In genomic region chr11:19024496-19025265, GRCm38 (mm10) we compare ENCODE assay signal across 8 mouse cellular contexts. TPM values are rescaled to one million over a fixed set of nuclear protein-coding genes. Genes with fewer than 3 reads are reported as not detected.
A peak's percentile ranks its signal among the peaks of the same experiment; 100 is the strongest.
DNase-seq lines count a peak whose midpoint lies in the region; ATAC-seq and TF ChIP-seq lines count a peak whose summit lies in the region.

No protein-coding gene starts in this region.

- H3K9ac ChIP-seq in hindbrain, embryonic 14.5 days: no peak overlapping the region
- H3K9ac ChIP-seq in hindbrain, embryonic 13.5 days: no peak overlapping the region
- no peak overlapping the region for H3K9ac ChIP-seq in MEL (ENCODE audit: control insufficient read depth, low read depth, low read length, poor library complexity, severe bottlenecking)

- no peak overlapping the region for H3K4me3 ChIP-seq in hindbrain, embryonic 14.5 days (replicated peaks; ENCODE audit: low read length)
- H3K4me3 ChIP-seq in hindbrain, embryonic 13.5 days: no peak overlapping the region
- no peak overlapping the region for H3K4me3 ChIP-seq in MEL (ENCODE audit: control insufficient read depth in 1 of 2, insufficient read depth in 1 of 2, low read depth in 2 of 2, low read length in 2 of 2)
- H3K4me3 ChIP-seq in forebrain, embryonic 10.5 days: no peak overlapping the region

- ATAC-seq in hindbrain, embryonic 14.5 days (ENCODE audit: low FRiP score): no peak
- no peak for ATAC-seq in hindbrain, embryonic 13.5 days (ENCODE audit: low FRiP score)

- H3K79me2 ChIP-seq in MEL (ENCODE audit: control insufficient read depth, insufficient read depth, low read length, poor library complexity): peaks cover under 1% of the 10 kb centered on the region; the same call in 1 of the 2 replicates

- H3K27me3 ChIP-seq in hindbrain, embryonic 14.5 days (ENCODE audit: control insufficient read depth, insufficient read depth, low read length): no peaks in the 10 kb centered on the region
- H3K27me3 ChIP-seq in hindbrain, embryonic 13.5 days: no peaks in the 10 kb centered on the region
- H3K27me3 ChIP-seq in MEL (ENCODE audit: control insufficient read depth in 1 of 2, insufficient read depth in 2 of 2, low read length in 2 of 2): no peaks in the 10 kb centered on the region; a peak in 2 of 4 replicates
- peaks cover 87% of the 10 kb centered on the region for H3K27me3 ChIP-seq in forebrain, embryonic 10.5 days (ENCODE audit: poor library complexity, severe bottlenecking)

- WGBS in hindbrain, embryonic 14.5 days: 39% methylated on average over 8 of the region's 8 CpGs
- WGBS in hindbrain, embryonic 13.5 days: 37% methylated on average over 8 of the region's 8 CpGs
- 32% methylated on average over 8 of the region's 8 CpGs for WGBS in forebrain, embryonic 10.5 days

- peak; percentile 79 for DNase-seq in hindbrain, embryonic 14.5 days (ENCODE audit: low spot score)
- DNase-seq in 3T3-L1 (ENCODE audit: low read depth, low spot score) (peak; percentile 88), MEL (ENCODE audit: low read depth, low spot score) (peak; percentile 82)
- DNase-seq in fibroblast of lung, adult 2 months (ENCODE audit: low read depth): peak; percentile 48
- no peak for DNase-seq in ovary, postnatal 36 days (ENCODE audit: low spot score)
- DNase-seq in left cerebral cortex, adult 9 months (ENCODE audit: low spot score in 2 of 2): no peak
- no peak for DNase-seq in forebrain, embryonic 10.5 days (ENCODE audit: extremely low spot score, low spot score)

- no peak overlapping the region for H3K27ac ChIP-seq in hindbrain, embryonic 14.5 days
- H3K27ac ChIP-seq in hindbrain, embryonic 13.5 days: no peak overlapping the region
- H3K27ac ChIP-seq in MEL (ENCODE audit: control insufficient read depth, low read depth, low read length): no peak overlapping the region
- no peak overlapping the region for H3K27ac ChIP-seq in forebrain, embryonic 10.5 days

- H3K9me3 ChIP-seq in hindbrain, embryonic 14.5 days (ENCODE audit: control insufficient read depth, low read length): no peaks in the 10 kb centered on the region
- no peaks in the 10 kb centered on the region for H3K9me3 ChIP-seq in hindbrain, embryonic 13.5 days
- H3K9me3 ChIP-seq in MEL (replicated peaks; ENCODE audit: insufficient read depth, low read length): no peaks in the 10 kb centered on the region
- H3K9me3 ChIP-seq in forebrain, embryonic 10.5 days: no peaks in the 10 kb centered on the region

- peak; percentile 42 to 81 (median 61) for TF ChIP-seq CTCF in MEL (IDR thresholded peaks at IDR 0.05 in 2 of 3, conservative IDR thresholded peaks at IDR 0.05 in 1 of 3; ENCODE audit: control insufficient read depth in 1 of 3, insufficient read depth in 1 of 3, low read depth in 2 of 3, low read length in 3 of 3, poor library complexity in 1 of 3, severe bottlenecking in 1 of 3)

- no peak for TF ChIP-seq EP300 in MEL (IDR thresholded peaks at IDR 0.05; ENCODE audit: low read depth in 1 of 2, low read length in 2 of 2)

- H3K4me2 ChIP-seq in hindbrain, embryonic 14.5 days (replicated peaks): no peak overlapping the region
- no peak overlapping the region for H3K4me2 ChIP-seq in hindbrain, embryonic 13.5 days

- TF ChIP-seq RAD21 in MEL (IDR thresholded peaks at IDR 0.05; ENCODE audit: low read depth, low read length): peak; percentile 85

- no peaks in the 10 kb centered on the region for H3K36me3 ChIP-seq in hindbrain, embryonic 14.5 days (replicated peaks; ENCODE audit: control insufficient read depth, insufficient read depth)
- no peaks in the 10 kb centered on the region for H3K36me3 ChIP-seq in hindbrain, embryonic 13.5 days
- peaks cover 0 to 5% of the 10 kb centered on the region in 2 experiments; a peak in 1 of 4 replicates for H3K36me3 ChIP-seq in MEL (ENCODE audit: control insufficient read depth in 1 of 2, insufficient read depth in 2 of 2, low read length in 2 of 2)
- no peaks in the 10 kb centered on the region for H3K36me3 ChIP-seq in forebrain, embryonic 10.5 days (replicated peaks)

- H3K4me1 ChIP-seq in hindbrain, embryonic 14.5 days (replicated peaks; ENCODE audit: control insufficient read depth, insufficient read depth, low read length): peaks cover 21% of the 10 kb centered on the region
- H3K4me1 ChIP-seq in hindbrain, embryonic 13.5 days (replicated peaks): peaks cover 47% of the 10 kb centered on the region
- H3K4me1 ChIP-seq in MEL (ENCODE audit: control insufficient read depth in 1 of 2, insufficient read depth in 2 of 2, low read length in 2 of 2): no peaks in the 10 kb centered on the region
- peaks cover 53% of the 10 kb centered on the region for H3K4me1 ChIP-seq in forebrain, embryonic 10.5 days

- no peak for TF ChIP-seq POLR2A in MEL (IDR thresholded peaks at IDR 0.05; ENCODE audit: control insufficient read depth in 1 of 2, insufficient read depth in 1 of 2, low read depth in 1 of 2, low read length in 2 of 2, poor library complexity in 1 of 2)

TF ChIP-seq in MEL, 35 proteins besides CTCF, POLR2A, EP300 and RAD21:
- TF ChIP-seq ZC3H11A (IDR thresholded peaks at IDR 0.05; ENCODE audit: low read depth, low read length) (peak; percentile 99), MAX (IDR thresholded peaks at IDR 0.05; ENCODE audit: low read length) (no peak), USF1 (IDR thresholded peaks at IDR 0.05; ENCODE audit: low read depth, low read length) (no peak), GATA1 (IDR thresholded peaks at IDR 0.05; ENCODE audit: low read depth, low read length) (no peak), E2F4 (IDR thresholded peaks at IDR 0.05; ENCODE audit: borderline replicate concordance, low read depth, low read length) (no peak), SMC3 (IDR thresholded peaks at IDR 0.05; ENCODE audit: low read depth, low read length) (peak; percentile 96), MYB (IDR thresholded peaks at IDR 0.05; ENCODE audit: low read depth, low read length) (no peak), CHD2 (IDR thresholded peaks at IDR 0.05; ENCODE audit: low read length) (no peak; the same call in 1 of the 2 replicates), SIN3A (IDR thresholded peaks at IDR 0.05; ENCODE audit: low read length) (peak; percentile 41; the same call in 1 of the 2 replicates), ZMIZ1 (IDR thresholded peaks at IDR 0.05; ENCODE audit: low read depth, low read length) (no peak), TCF12 (IDR thresholded peaks at IDR 0.05; ENCODE audit: low read depth, low read length) (no peak), HCFC1 (IDR thresholded peaks at IDR 0.05; ENCODE audit: low read depth, low read length) (no peak), GABPA (IDR thresholded peaks at IDR 0.05; ENCODE audit: low read depth, low read length) (no peak), POLR2AphosphoS2 (IDR thresholded peaks at IDR 0.05; ENCODE audit: low read length) (no peak), MAZ (IDR thresholded peaks at IDR 0.05; ENCODE audit: low read depth, low read length) (no peak), RCOR1 (IDR thresholded peaks at IDR 0.05; ENCODE audit: low read depth, low read length) (no peak), ZNF384 (IDR thresholded peaks at IDR 0.05; ENCODE audit: low read depth, low read length) (0 out of 2 replicates have a peak, but pooled peaks have one; percentile 60), ZKSCAN1 (IDR thresholded peaks at IDR 0.05; ENCODE audit: low read depth, low read length) (no peak), CHD1 (IDR thresholded peaks at IDR 0.05; ENCODE audit: low read depth, low read length) (no peak), UBTF (IDR thresholded peaks at IDR 0.05; ENCODE audit: borderline replicate concordance, insufficient read depth, low read depth, low read length) (no peak), USF2 (IDR thresholded peaks at IDR 0.05; ENCODE audit: borderline replicate concordance in 1 of 2, insufficient read depth in 1 of 2, low read depth in 1 of 2, low read length in 2 of 2) (no peak), MXI1 (IDR thresholded peaks at IDR 0.05; ENCODE audit: low read depth, low read length) (no peak), NELFE (IDR thresholded peaks at IDR 0.05; ENCODE audit: low read depth, low read length) (no peak), POLR2AphosphoS5 (IDR thresholded peaks at IDR 0.05; ENCODE audit: borderline replicate concordance, low read depth, low read length) (no peak), ETS1 (IDR thresholded peaks at IDR 0.05; ENCODE audit: low read depth, low read length) (no peak), TBP (IDR thresholded peaks at IDR 0.05; ENCODE audit: low read depth, low read length) (peak; percentile 42; the same call in 1 of the 2 replicates), BHLHE40 (IDR thresholded peaks at IDR 0.05; ENCODE audit: borderline replicate concordance, low read depth, low read length) (peak; percentile 60), JUND (IDR thresholded peaks at IDR 0.05; ENCODE audit: low read depth, low read length) (no peak), ELF1 (IDR thresholded peaks at IDR 0.05; ENCODE audit: low read depth, low read length) (no peak), NRF1 (IDR thresholded peaks at IDR 0.05; ENCODE audit: insufficient read depth, low read depth, low read length, poor library complexity, severe bottlenecking) (no peak), MEF2A (IDR thresholded peaks at IDR 0.05; ENCODE audit: extremely low read depth, insufficient replicate concordance, low read depth, low read length, poor library complexity, severe bottlenecking) (no peak), MYC (IDR thresholded peaks at IDR 0.05; ENCODE audit: low read depth, low read length) (no peak), TAL1 (IDR thresholded peaks at IDR 0.05; ENCODE audit: low read length) (no peak), MAFK (IDR thresholded peaks at IDR 0.05; ENCODE audit: borderline replicate concordance, low read depth, low read length) (no peak), KAT2A (conservative IDR thresholded peaks at IDR 0.05; ENCODE audit: low read depth, low read length) (no peak)

RNA-seq across cellular contexts. Expression of gene Meis1, which starts 5.9 kb away (rescaled TPM):
- polyA plus RNA-seq in hindbrain, embryonic 14.5 days (2014; fragmentation: Nextera tagmentation; extraction: Ambion mirVana): 171 and 178 TPM in 2 replicates
- 211 and 212 TPM in 2 replicates for polyA plus RNA-seq in hindbrain, embryonic 13.5 days (2015; fragmentation: Nextera tagmentation; extraction: Ambion mirVana)
- total RNA-seq in MEL (2012; rRNA removed): 15.3 and 16.5 TPM in 2 replicates
- polyA plus RNA-seq in MEL (2012; ENCODE audit: insufficient read depth in 1 of 2, insufficient read length in 2 of 2, low read depth in 1 of 2, low replicate concordance in 2 of 2, missing spikeins in 1 of 2): 1 to 10 TPM in 1 of 2 experiments, not detected in 1; 8.2 TPM
- 36.1 and 39.6 TPM in 2 replicates for polyA plus RNA-seq in forebrain, embryonic 10.5 days (2016; fragmentation: Nextera tagmentation; extraction: Ambion mirVana)

Comparison
In these comparisons a context has a peak if more than half of its experiments do, and no peak if none do; other contexts are left out.
1. DNase-seq: peak in hindbrain, embryonic 14.5 days (single experiment), 3T3-L1 (single experiment), MEL (single experiment) and fibroblast of lung, adult 2 months (single experiment); none in ovary, postnatal 36 days (single experiment), left cerebral cortex, adult 9 months (0 of 2) and forebrain, embryonic 10.5 days (single experiment).